Mouse (Mus musculus) liver, postnatal 0 days (tissue): Measurements from ENCODE around the gene Dag1.

ENCODE experiments used
- CTCF ChIP-seq: sonication (generic); IDR thresholded peaks from 2 replicates; pipeline ENCODE4 v1.5.1; 2016; ENCODE audit warnings: antibody characterized with exemption, low read depth
- EP300 ChIP-seq: IDR thresholded peaks from 2 replicates; pipeline ENCODE4 v1.6.1; 2016; ENCODE audit warnings: antibody characterized with exemption, low read depth, mild to moderate bottlenecking

DNA sequence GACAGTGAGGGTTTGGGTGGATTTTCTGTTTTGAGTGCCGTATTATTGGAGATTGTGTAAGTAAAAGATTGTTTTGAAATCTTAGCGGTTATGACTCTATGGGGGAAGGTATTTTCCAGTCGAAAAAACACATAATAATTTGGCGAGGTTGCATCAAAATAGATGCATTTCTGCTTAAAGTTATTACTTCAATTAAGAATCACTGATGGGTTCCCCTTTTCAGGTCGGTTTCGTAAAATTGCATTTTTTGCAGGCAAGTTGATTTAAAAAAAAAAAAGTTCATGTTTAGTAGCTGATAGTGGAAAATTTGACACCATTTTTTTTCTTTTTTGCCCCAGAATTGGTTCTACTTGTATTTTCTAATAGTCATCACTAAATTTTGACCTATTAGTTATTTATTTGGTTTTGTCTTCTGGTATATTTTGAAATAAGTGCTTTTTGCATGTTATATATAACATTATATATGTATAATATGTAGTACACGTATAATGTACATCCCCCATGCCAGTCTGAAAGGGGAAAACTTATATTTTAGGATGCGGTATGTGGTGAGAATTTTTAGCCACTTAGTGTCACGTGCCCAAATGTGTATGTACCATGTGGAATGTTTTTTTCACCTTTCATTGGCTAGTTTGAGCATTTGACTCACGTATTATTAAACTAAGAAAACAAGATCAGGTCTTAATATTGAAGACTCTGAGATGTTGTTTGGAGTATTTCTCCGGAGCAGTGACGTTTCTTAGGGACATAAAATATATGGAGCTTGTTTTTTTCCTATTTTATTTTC lies 43.5 kb upstream of the Dag1 start:
- TF ChIP-seq CTCF (no peak), EP300 (no peak)
